ENCODE assay signal across 9 mouse cellular contexts in the genomic region with DNA sequence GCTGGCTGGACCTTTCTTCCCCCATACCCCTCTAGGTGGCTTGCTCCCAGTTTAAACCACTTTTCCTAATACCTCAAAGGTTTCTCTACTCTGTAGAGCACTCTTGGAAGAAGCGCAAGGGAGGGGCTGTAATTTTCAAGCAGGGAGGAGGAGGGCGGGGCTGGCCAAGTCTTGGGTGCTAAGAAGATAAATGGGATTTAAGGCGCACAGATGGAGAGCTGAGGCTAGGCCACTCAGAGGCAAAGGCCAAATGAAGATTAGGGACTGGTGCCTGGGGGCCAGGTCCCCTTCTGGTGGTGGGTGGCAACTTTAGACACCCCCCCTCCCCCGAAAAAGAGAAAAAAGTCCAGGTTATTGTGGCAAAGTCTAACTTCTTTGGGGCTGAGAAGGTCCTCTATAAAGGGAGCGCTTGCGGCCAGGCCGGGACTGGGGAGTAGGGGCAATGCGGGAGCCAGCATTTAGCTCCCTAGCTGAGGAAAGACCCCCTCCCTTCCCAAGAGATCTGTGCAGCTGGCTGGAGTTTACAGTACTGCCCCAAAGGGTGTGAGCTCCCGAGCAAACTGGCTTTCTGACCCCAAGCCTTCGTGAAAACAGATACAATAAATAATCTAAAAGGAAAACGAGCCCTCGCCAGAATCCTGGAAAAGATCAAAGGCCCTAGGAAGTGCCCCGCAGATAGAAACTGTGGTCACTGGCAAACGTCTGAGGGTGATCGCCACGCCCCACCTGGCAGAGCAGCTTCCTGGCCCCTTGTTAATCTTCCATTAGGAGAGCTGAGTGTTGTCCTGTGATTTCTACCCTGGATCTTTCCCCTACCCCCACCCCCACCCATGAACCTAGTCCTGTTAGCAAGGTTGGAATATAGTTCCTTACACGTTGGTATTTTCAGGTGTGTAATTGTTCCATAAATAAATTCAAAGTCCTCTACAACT. TPM values are rescaled to one million over a fixed set of nuclear protein-coding genes. Genes with fewer than 3 reads are reported as not detected.
DNase-seq lines count a peak whose midpoint lies in the region; ATAC-seq lines count a peak whose summit lies in the region.
"Had no signal": no experiment of that assay in that cellular context is flagged by ENCODE, and none has a peak within 500 bp of the region (broad histone marks: within the 10 kb centered on the region; RNA-seq: fewer than 3 reads in every experiment).

No protein-coding gene starts in this region.

- no peaks in the 10 kb centered on the region for H3K36me3 ChIP-seq in heart, embryonic 10.5 days
- no peaks in the 10 kb centered on the region for H3K36me3 ChIP-seq in limb, embryonic 12.5 days

- H3K9me3 ChIP-seq in heart, embryonic 10.5 days = no peaks in the 10 kb centered on the region
- H3K9me3 ChIP-seq in limb, embryonic 12.5 days = no peaks in the 10 kb centered on the region

- H3K4me3 ChIP-seq in heart, embryonic 10.5 days = peak overlapping the region; percentile 74
- peak overlapping the region; percentile 65 for H3K4me3 ChIP-seq in limb, embryonic 12.5 days (replicated peaks)

- peaks cover 23% of the 10 kb centered on the region for H3K27me3 ChIP-seq in heart, embryonic 10.5 days (ENCODE audit: insufficient read depth, poor library complexity, severe bottlenecking)
- H3K27me3 ChIP-seq in limb, embryonic 12.5 days = peaks cover 6% of the 10 kb centered on the region; the same call in 1 of the 2 replicates

- peak; percentile 63 for ATAC-seq in limb, embryonic 12.5 days (ENCODE audit: insufficient number of reproducible peaks, insufficient read depth, low FRiP score, low TSS enrichment, low read depth)

- peak; percentile 5 for DNase-seq in left cerebral cortex, postnatal 4 days
- no peak for DNase-seq in left cerebral cortex, adult 8-10 months (ENCODE audit: low spot score in 2 of 2)
- peak; percentile 76 for DNase-seq in heart, embryonic 10.5 days (ENCODE audit: low spot score)
- peak; percentile 34 for DNase-seq in neural tube, embryonic 10.5 days (ENCODE audit: extremely low spot score, low spot score)
- no peak for DNase-seq in cerebellum, postnatal 14 days
- no peak for DNase-seq in layer of hippocampus, postnatal 10 days (ENCODE audit: low spot score in 2 of 2)
- DNase-seq in spleen, adult 18-20 months = no peak

- intact Hi-C loops in left cerebral cortex, postnatal 4 days (cut with DNase I) = no loop called here

- 2% methylated on average over 17 of the region's 17 CpGs for WGBS in heart, embryonic 10.5 days
- WGBS in limb, embryonic 12.5 days = 3% methylated on average over 17 of the region's 17 CpGs

- H3K4me1 ChIP-seq in heart, embryonic 10.5 days = peaks cover 13% of the 10 kb centered on the region
- peaks cover 22% of the 10 kb centered on the region for H3K4me1 ChIP-seq in limb, embryonic 12.5 days (replicated peaks)

- H3K4me2 ChIP-seq in limb, embryonic 12.5 days = peak overlapping the region; percentile 80

- H3K27ac ChIP-seq in heart, embryonic 10.5 days = peak overlapping the region; percentile 80; the same call in 1 of the 2 replicates
- H3K27ac ChIP-seq in limb, embryonic 12.5 days = peak overlapping the region; percentile 82; the same call in 1 of the 2 replicates
- H3K27ac ChIP-seq: macrophage had no signal

- peak overlapping the region; percentile 81 for H3K9ac ChIP-seq in limb, embryonic 12.5 days (replicated peaks)

RNA-seq across cellular contexts. Expression of a gene that starts 0.7 kb away (rescaled TPM):
- total RNA-seq in left cerebral cortex, postnatal 4 days (2021) = 1 to 10 TPM; 5.7 to 9.6 TPM
- 1 to 10 TPM; 2.5 to 5.4 (median 3.8) TPM for total RNA-seq in left cerebral cortex, adult 8-10 months (2022)
- polyA plus RNA-seq in heart, embryonic 10.5 days (2016; fragmentation: Nextera tagmentation; extraction: Ambion mirVana) = 7.0 and 8.5 TPM in 2 replicates
- 19.6 and 20.3 TPM in 2 replicates for polyA plus RNA-seq in limb, embryonic 12.5 days (2016; fragmentation: Nextera tagmentation; extraction: Ambion mirVana)
- total RNA-seq in layer of hippocampus, postnatal 10 days (2021) = 1 to 10 TPM; 7.6 to 7.7 TPM
- polyA plus RNA-seq: macrophage had no signal

Comparison
In these comparisons a context has a peak if more than half of its experiments do, and no peak if none do; other contexts are left out.
1. DNase-seq: peak in left cerebral cortex, postnatal 4 days (single experiment), heart, embryonic 10.5 days (single experiment) and neural tube, embryonic 10.5 days (single experiment); none in left cerebral cortex, adult 8-10 months (0 of 2), cerebellum, postnatal 14 days (0 of 2), layer of hippocampus, postnatal 10 days (0 of 2) and spleen, adult 18-20 months (0 of 2).